In genomic region chr2:118762784-118763148, GRCm38 (mm10) we compare ENCODE assay signal across 8 mouse cellular contexts. TPM values are rescaled to one million over a fixed set of nuclear protein-coding genes. Genes with fewer than 3 reads are reported as not detected.
DNase-seq lines count a peak whose midpoint lies in the region; ATAC-seq and TF ChIP-seq lines count a peak whose summit lies in the region.

No protein-coding gene starts in this region.

- TF ChIP-seq POLR2A in kidney, adult 2 months (IDR thresholded peaks at IDR 0.05; ENCODE audit: low read depth, low read length), result no peak

- no peak for TF ChIP-seq CTCF in kidney, adult 2 months (conservative IDR thresholded peaks at IDR 0.05; ENCODE audit: insufficient read depth, insufficient read length, low read depth, low read length)
- TF ChIP-seq CTCF in hindbrain, postnatal 0 days (IDR thresholded peaks at IDR 0.05; ENCODE audit: low read depth), result no peak

- H3K9ac ChIP-seq in hindbrain, postnatal 0 days (replicated peaks; ENCODE audit: low read length), result 0 out of 2 replicates have a peak overlapping the region, but pooled peaks have one; percentile 18
- peak overlapping the region; percentile 63 for H3K9ac ChIP-seq in midbrain, embryonic 16.5 days (ENCODE audit: low read depth, low read length)

- ATAC-seq in common myeloid progenitor, adult 5-6 weeks (replicated peaks; ENCODE audit: low read depth, poor library complexity, severe bottlenecking), result peak; percentile 26
- ATAC-seq in hindbrain, postnatal 0 days, result no peak
- ATAC-seq in midbrain, embryonic 16.5 days, result no peak

- no peaks in the 10 kb centered on the region for H3K9me3 ChIP-seq in hindbrain, postnatal 0 days (ENCODE audit: low read length)
- H3K9me3 ChIP-seq in midbrain, embryonic 16.5 days (replicated peaks; ENCODE audit: control insufficient read depth, low read length, poor library complexity, severe bottlenecking), result no peaks in the 10 kb centered on the region

- peak overlapping the region; percentile 41 for H3K4me2 ChIP-seq in hindbrain, postnatal 0 days (ENCODE audit: low read depth, low read length)
- H3K4me2 ChIP-seq in midbrain, embryonic 16.5 days (ENCODE audit: low read length), result peak overlapping the region; percentile 45

- no peak for DNase-seq in kidney, adult 2 months
- no peak for DNase-seq in kidney, postnatal 10 days
- peak; percentile 38 for DNase-seq in hindbrain, postnatal 0 days (ENCODE audit: low spot score)
- no peak for DNase-seq in retina, postnatal 1 day
- no peak for DNase-seq in adipocyte (ENCODE audit: low spot score)
- no peak for DNase-seq in cerebellum, postnatal 4 days (ENCODE audit: low spot score in 2 of 2)

- H3K27me3 ChIP-seq in kidney, adult 2 months (replicated peaks; ENCODE audit: control insufficient read depth, insufficient read depth, low read length), result no peaks in the 10 kb centered on the region
- no peaks in the 10 kb centered on the region for H3K27me3 ChIP-seq in hindbrain, postnatal 0 days (ENCODE audit: insufficient read depth, low read length)
- H3K27me3 ChIP-seq in midbrain, embryonic 16.5 days (ENCODE audit: control insufficient read depth, insufficient read depth, low read depth, low read length), result no peaks in the 10 kb centered on the region

- 6% methylated on average over 10 of the region's 10 CpGs for WGBS in kidney, adult 2 months
- WGBS in hindbrain, postnatal 0 days, result 17% methylated on average over 10 of the region's 10 CpGs
- 12% methylated on average over 10 of the region's 10 CpGs for whole genome bisulfite sequencing in midbrain, embryonic 16.5 days

- peak overlapping the region; percentile 8; the same call in 1 of the 2 replicates for H3K4me3 ChIP-seq in kidney, adult 2 months (ENCODE audit: insufficient read depth, low read depth, low read length)
- no peak overlapping the region for H3K4me3 ChIP-seq in hindbrain, postnatal 0 days (ENCODE audit: low read length)
- no peak overlapping the region for H3K4me3 ChIP-seq in midbrain, embryonic 16.5 days (ENCODE audit: low read depth, low read length)

- peaks cover 14% of the 10 kb centered on the region; the same call in 1 of the 2 replicates for H3K4me1 ChIP-seq in kidney, adult 2 months (ENCODE audit: control insufficient read depth, insufficient read depth, low read length)
- H3K4me1 ChIP-seq in hindbrain, postnatal 0 days (ENCODE audit: insufficient read depth, low read length), result peaks cover 23% of the 10 kb centered on the region
- peaks cover 23% of the 10 kb centered on the region for H3K4me1 ChIP-seq in midbrain, embryonic 16.5 days (ENCODE audit: control insufficient read depth, insufficient read depth, low read length)

- H3K27ac ChIP-seq in kidney, adult 2 months (ENCODE audit: insufficient read depth, low read depth, low read length), result peak overlapping the region; percentile 96
- H3K27ac ChIP-seq in hindbrain, postnatal 0 days, result peak overlapping the region; percentile 79
- H3K27ac ChIP-seq in midbrain, embryonic 16.5 days (ENCODE audit: low read length), result peak overlapping the region; percentile 89

- no peaks in the 10 kb centered on the region for H3K36me3 ChIP-seq in kidney, adult 2 months (ENCODE audit: control insufficient read depth, insufficient read depth, low read length)
- no peaks in the 10 kb centered on the region for H3K36me3 ChIP-seq in hindbrain, postnatal 0 days (ENCODE audit: insufficient read depth, low read length)
- no peaks in the 10 kb centered on the region for H3K36me3 ChIP-seq in midbrain, embryonic 16.5 days (ENCODE audit: control insufficient read depth, insufficient read depth, low read length)

RNA-seq across cellular contexts. Expression of gene Ccdc9b, which starts 0.3 kb away (rescaled TPM):
- polyA plus RNA-seq in kidney, adult 2 months (2012; rRNA removed), result 3.4 and 3.6 TPM in 2 replicates
- 0.24 and 0.96 TPM in 2 replicates for total RNA-seq in common myeloid progenitor, adult 5-6 weeks (2017)
- 1.4 and 3.9 TPM in 2 replicates for total RNA-seq in hindbrain, postnatal 0 days (2014; rRNA removed)
- 0.70 and 0.84 TPM in 2 replicates for polyA plus RNA-seq in hindbrain, postnatal 0 days (2015; fragmentation: Nextera tagmentation; extraction: Ambion mirVana)
- polyA plus RNA-seq in midbrain, embryonic 16.5 days (2015; fragmentation: Nextera tagmentation; extraction: Ambion mirVana), result 1.2 and 1.6 TPM in 2 replicates

RNA-seq across cellular contexts. Expression of gene Phgr1, which starts 9.8 kb away (rescaled TPM):
- polyA plus RNA-seq in kidney, adult 2 months (2012; rRNA removed), result not detected in 2 replicates
- not detected in 2 replicates for total RNA-seq in common myeloid progenitor, adult 5-6 weeks (2017)
- not detected in 2 replicates for total RNA-seq in hindbrain, postnatal 0 days (2014; rRNA removed)
- polyA plus RNA-seq in hindbrain, postnatal 0 days (2015; fragmentation: Nextera tagmentation; extraction: Ambion mirVana), result not detected in 2 replicates
- not detected in 2 replicates for polyA plus RNA-seq in midbrain, embryonic 16.5 days (2015; fragmentation: Nextera tagmentation; extraction: Ambion mirVana)

RNA-seq across cellular contexts. Expression of gene Disp2, which starts 16.8 kb away (rescaled TPM):
- polyA plus RNA-seq in kidney, adult 2 months (2012; rRNA removed), result 0.35 and 0.67 TPM in 2 replicates
- not detected in 2 replicates for total RNA-seq in common myeloid progenitor, adult 5-6 weeks (2017)
- total RNA-seq in hindbrain, postnatal 0 days (2014; rRNA removed), result 175 and 188 TPM in 2 replicates
- polyA plus RNA-seq in hindbrain, postnatal 0 days (2015; fragmentation: Nextera tagmentation; extraction: Ambion mirVana), result 56.4 and 70.4 TPM in 2 replicates
- 72.3 and 77.0 TPM in 2 replicates for polyA plus RNA-seq in midbrain, embryonic 16.5 days (2015; fragmentation: Nextera tagmentation; extraction: Ambion mirVana)

RNA-seq across cellular contexts. Expression of gene Inafm2, which starts 17.2 kb away (rescaled TPM):
- 8.1 and 8.7 TPM in 2 replicates for polyA plus RNA-seq in kidney, adult 2 months (2012; rRNA removed)
- 19.8 and 20.5 TPM in 2 replicates for total RNA-seq in common myeloid progenitor, adult 5-6 weeks (2017)
- 19.8 and 21.1 TPM in 2 replicates for total RNA-seq in hindbrain, postnatal 0 days (2014; rRNA removed)
- 18.9 TPM in 2 replicates for polyA plus RNA-seq in hindbrain, postnatal 0 days (2015; fragmentation: Nextera tagmentation; extraction: Ambion mirVana)
- polyA plus RNA-seq in midbrain, embryonic 16.5 days (2015; fragmentation: Nextera tagmentation; extraction: Ambion mirVana), result 17.9 and 18.9 TPM in 2 replicates

RNA-seq across cellular contexts. Expression of gene Plcb2, which starts 34.5 kb away (rescaled TPM):
- polyA plus RNA-seq in kidney, adult 2 months (2012; rRNA removed), result 1.9 and 3.7 TPM in 2 replicates
- total RNA-seq in common myeloid progenitor, adult 5-6 weeks (2017), result 34.5 and 42.0 TPM in 2 replicates
- total RNA-seq in hindbrain, postnatal 0 days (2014; rRNA removed), result 1.7 and 4.5 TPM in 2 replicates
- 0.61 and 0.69 TPM in 2 replicates for polyA plus RNA-seq in hindbrain, postnatal 0 days (2015; fragmentation: Nextera tagmentation; extraction: Ambion mirVana)
- 0.44 and 0.50 TPM in 2 replicates for polyA plus RNA-seq in midbrain, embryonic 16.5 days (2015; fragmentation: Nextera tagmentation; extraction: Ambion mirVana)

Comparison
In these comparisons a context has a peak if more than half of its experiments do, and no peak if none do; other contexts are left out.
1. RNA of gene Disp2, which starts 16.8 kb away (polyA plus RNA-seq): 72.3 to 77.0 TPM in midbrain, embryonic 16.5 days and 56.4 to 70.4 TPM in hindbrain, postnatal 0 days; 0.35 to 0.67 TPM in kidney, adult 2 months; every median in the first group is over 10 times any median in the second.
2. Peak in every context shown above with its lines, with median percentiles within 50 percentile points of each other: H3K27ac ChIP-seq.